Mouse (Mus musculus): Measurements from ENCODE around the gene Tenm2. TPM values are rescaled to one million over a fixed set of nuclear protein-coding genes. Genes with fewer than 3 reads are reported as not detected.

The Tenm2 gene
- polyA plus RNA-seq, 1 experiment from 2014 or later: 8.6 TPM

- H3K9me3 ChIP-seq: no peaks in the 10 kb centered on the region
- peaks cover 18% of the 10 kb centered on the region for H3K36me3 ChIP-seq
- H3K27me3 ChIP-seq (replicated peaks): 0 out of 2 replicates have a peak, but pooled peaks cover 4% of the 10 kb centered on the region
- ATAC-seq (ENCODE audit: low FRiP score, low read depth): no peak
- 75% methylated on average over 3 of the region's 3 CpGs for WGBS
- H3K9ac ChIP-seq: no peak overlapping the region
- H3K4me2 ChIP-seq (replicated peaks): no peak overlapping the region
- H3K4me1 ChIP-seq: no peaks in the 10 kb centered on the region
- H3K27ac ChIP-seq: no peak overlapping the region
- H3K4me3 ChIP-seq: no peak overlapping the region
Measured at GRCm38 (mm10) chr11:36020009-36020408, 1215.8 kb downstream of the Tenm2 start.

DNA sequence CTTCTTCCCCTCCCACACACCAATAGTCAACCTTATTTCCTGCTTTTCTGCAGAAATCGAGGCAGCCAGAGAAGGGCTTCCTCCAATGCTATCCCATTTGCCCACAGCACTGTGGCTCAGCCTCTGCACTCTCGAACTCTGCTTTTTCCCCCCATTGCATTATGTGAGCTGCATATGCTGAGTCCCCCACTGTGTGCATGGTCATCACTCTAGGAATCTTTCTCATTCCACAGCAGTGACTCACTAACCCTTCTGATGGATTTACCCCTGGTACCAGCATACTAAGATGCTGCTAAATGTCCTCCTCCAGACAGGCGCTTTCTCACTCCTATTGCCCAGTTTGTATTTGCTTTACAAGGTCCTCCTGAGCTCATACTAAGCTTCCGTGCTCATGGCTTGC, 1222.6 kb downstream of the Tenm2 start:
- Histone ChIP-seq H3K4me2 (replicated peaks) (no peak overlapping the region), H3K27ac (no peak overlapping the region), H3K4me3 (no peak overlapping the region), H3K27me3 (replicated peaks) (no peaks in the 10 kb centered on the region), H3K9me3 (no peaks in the 10 kb centered on the region), H3K36me3 (no peaks in the 10 kb centered on the region), H3K4me1 (0 out of 2 replicates have a peak, but pooled peaks cover 7% of the 10 kb centered on the region), H3K9ac (no peak overlapping the region)
- ATAC-seq (ENCODE audit: low FRiP score, low read depth): no peak
- WGBS: 79% methylated on average over 4 of the region's 4 CpGs

GRCm38 (mm10) chr11:36009281-36010208, 1226.2 kb downstream of the Tenm2 start:
- no peaks in the 10 kb centered on the region for H3K36me3 ChIP-seq
- peaks cover under 1% of the 10 kb centered on the region; the same call in 1 of the 2 replicates for H3K27me3 ChIP-seq (replicated peaks)
- no peak overlapping the region for H3K27ac ChIP-seq
- ATAC-seq (ENCODE audit: low FRiP score, low read depth): peak; percentile 92
- 25% methylated on average over 11 of the region's 11 CpGs for WGBS
- 0 out of 2 replicates have a peak, but pooled peaks cover 7% of the 10 kb centered on the region for H3K4me1 ChIP-seq
- H3K9ac ChIP-seq: no peak overlapping the region
- no peaks in the 10 kb centered on the region for H3K9me3 ChIP-seq
- H3K4me3 ChIP-seq: no peak overlapping the region
- no peak overlapping the region for H3K4me2 ChIP-seq (replicated peaks)

GRCm38 (mm10) chr11:36002900-36003299, 1232.9 kb downstream of the Tenm2 start:
- Histone ChIP-seq H3K27me3 (replicated peaks) (peaks cover 3% of the 10 kb centered on the region; the same call in 1 of the 2 replicates), H3K4me1 (peaks cover 20% of the 10 kb centered on the region), H3K4me2 (replicated peaks) (no peak overlapping the region), H3K27ac (no peak overlapping the region), H3K36me3 (no peaks in the 10 kb centered on the region), H3K9ac (no peak overlapping the region), H3K9me3 (no peaks in the 10 kb centered on the region), H3K4me3 (no peak overlapping the region)
- ATAC-seq (ENCODE audit: low FRiP score, low read depth): no peak
- WGBS: 50% methylated on average over 4 of the region's 4 CpGs

GRCm38 (mm10) chr11:36001282-36001970, 1234.3 kb downstream of the Tenm2 start:
- peaks cover 3% of the 10 kb centered on the region; the same call in 1 of the 2 replicates for H3K27me3 ChIP-seq (replicated peaks)
- H3K4me1 ChIP-seq: peaks cover 20% of the 10 kb centered on the region
- ATAC-seq (ENCODE audit: low FRiP score, low read depth): peak; percentile 84
- no peaks in the 10 kb centered on the region for H3K36me3 ChIP-seq
- H3K27ac ChIP-seq: no peak overlapping the region
- peak overlapping the region; percentile 47 for H3K4me2 ChIP-seq (replicated peaks)
- no peaks in the 10 kb centered on the region for H3K9me3 ChIP-seq
- H3K4me3 ChIP-seq: no peak overlapping the region
- 7% methylated on average over 28 of the region's 28 CpGs for WGBS
- H3K9ac ChIP-seq: 0 out of 2 replicates have a peak overlapping the region, but pooled peaks have one; percentile 17

DNA sequence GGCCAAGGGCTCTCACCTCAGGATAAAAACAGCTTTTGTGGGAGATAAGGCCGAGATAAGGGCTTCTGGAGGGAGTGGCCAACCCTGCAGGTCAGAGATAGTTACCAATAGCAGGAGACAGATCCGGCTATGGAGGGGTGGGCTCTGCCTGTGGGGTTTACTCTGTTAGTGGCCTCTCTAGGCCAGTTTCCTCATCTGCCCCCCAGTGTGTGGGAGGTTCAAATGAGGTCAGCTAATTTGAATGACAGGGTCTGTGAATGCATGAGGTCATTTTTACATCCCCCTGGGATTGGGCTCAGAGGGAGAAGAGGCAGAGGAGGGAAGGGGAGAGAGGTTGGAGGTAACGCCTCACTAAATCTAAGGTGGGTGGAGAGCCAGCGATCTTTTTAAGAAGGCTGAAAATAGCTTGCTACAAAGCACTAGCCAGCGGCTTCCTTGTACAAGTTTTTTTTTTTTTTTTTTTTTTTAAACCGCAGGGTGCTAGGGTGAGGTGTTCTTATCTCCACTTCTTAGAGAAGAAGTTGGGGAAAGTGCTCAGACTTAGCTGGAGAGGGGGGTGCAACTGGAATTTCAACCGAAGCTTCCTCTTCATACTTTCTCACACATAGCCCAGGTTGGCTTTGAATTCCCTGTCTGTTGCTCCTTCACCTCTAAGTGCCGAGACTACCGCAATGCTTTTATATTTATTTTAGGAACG, 1235.0 kb downstream of the Tenm2 start:
- peaks cover 20% of the 10 kb centered on the region for H3K4me1 ChIP-seq
- 3% methylated on average over 10 of the region's 10 CpGs for WGBS
- peak overlapping the region; percentile 47 for H3K4me2 ChIP-seq (replicated peaks)
- no peak overlapping the region for H3K9ac ChIP-seq
- ATAC-seq (ENCODE audit: low FRiP score, low read depth): peak; percentile 27
- H3K36me3 ChIP-seq: no peaks in the 10 kb centered on the region
- H3K27ac ChIP-seq: no peak overlapping the region
- H3K4me3 ChIP-seq: no peak overlapping the region
- peaks cover 3% of the 10 kb centered on the region; the same call in 1 of the 2 replicates for H3K27me3 ChIP-seq (replicated peaks)
- no peaks in the 10 kb centered on the region for H3K9me3 ChIP-seq

GRCm38 (mm10) chr11:36000038-36000437, 1235.7 kb downstream of the Tenm2 start:
- H3K27me3 ChIP-seq (replicated peaks): peaks cover 3% of the 10 kb centered on the region; the same call in 1 of the 2 replicates
- H3K9ac ChIP-seq: no peak overlapping the region
- peak; percentile 35 for ATAC-seq (ENCODE audit: low FRiP score, low read depth)
- H3K4me1 ChIP-seq: peaks cover 20% of the 10 kb centered on the region
- peak overlapping the region; percentile 25; the same call in 1 of the 2 replicates for H3K4me2 ChIP-seq (replicated peaks)
- no peak overlapping the region for H3K27ac ChIP-seq
- 8% methylated on average over 4 of the region's 4 CpGs for WGBS
- H3K9me3 ChIP-seq: 0 out of 2 replicates have a peak, but pooled peaks cover 4% of the 10 kb centered on the region
- H3K4me3 ChIP-seq: no peak overlapping the region
- H3K36me3 ChIP-seq: no peaks in the 10 kb centered on the region

DNA sequence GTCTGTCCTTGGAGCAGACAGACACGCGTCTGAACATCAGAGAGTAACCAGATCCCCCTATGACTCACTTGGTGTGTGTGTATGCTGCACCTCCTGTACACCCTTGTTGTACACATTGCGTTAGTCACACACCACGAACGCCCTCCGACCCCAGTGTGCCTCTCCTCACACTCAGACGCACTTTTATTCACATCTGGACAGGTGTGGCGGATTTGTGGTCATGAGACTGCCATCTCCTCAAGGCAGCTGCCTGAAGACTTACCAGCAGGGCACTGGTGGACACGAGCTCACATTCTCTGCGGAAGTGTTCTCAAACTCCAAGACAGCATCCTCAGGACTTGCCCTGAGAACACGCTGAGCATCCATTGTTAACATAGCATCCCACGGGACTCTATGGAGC, 1237.7 kb downstream of the Tenm2 start:
- no peak for ATAC-seq (ENCODE audit: low FRiP score, low read depth)
- 0 out of 2 replicates have a peak, but pooled peaks cover 3% of the 10 kb centered on the region for H3K27me3 ChIP-seq (replicated peaks)

DNA sequence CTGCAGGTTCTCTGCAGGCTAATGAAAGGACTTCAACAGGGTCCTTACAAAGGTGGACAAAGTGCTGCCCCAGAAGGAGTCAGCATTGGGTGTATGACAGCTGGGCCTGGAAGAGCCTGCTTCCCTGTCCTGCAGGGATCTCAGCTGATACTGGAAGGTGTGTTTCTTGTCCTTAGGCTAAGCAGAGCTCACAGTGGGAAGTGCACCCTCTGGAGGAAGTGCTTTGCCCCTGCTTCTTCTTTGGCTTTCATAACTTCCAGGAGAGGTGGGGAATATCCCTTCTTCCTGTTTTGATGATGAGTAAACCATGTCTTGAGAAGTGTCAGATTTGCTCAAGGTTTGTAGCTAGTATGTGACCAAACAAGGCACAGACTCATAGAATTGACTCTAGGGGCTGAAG, 1240.5 kb downstream of the Tenm2 start:
- Histone ChIP-seq H3K4me1 (peaks cover 6% of the 10 kb centered on the region), H3K4me3 (no peak overlapping the region), H3K4me2 (replicated peaks) (no peak overlapping the region), H3K27ac (no peak overlapping the region), H3K36me3 (no peaks in the 10 kb centered on the region), H3K27me3 (replicated peaks) (0 out of 2 replicates have a peak, but pooled peaks cover 3% of the 10 kb centered on the region), H3K9me3 (0 out of 2 replicates have a peak, but pooled peaks cover 4% of the 10 kb centered on the region), H3K9ac (no peak overlapping the region)
- no peak for ATAC-seq (ENCODE audit: low FRiP score, low read depth)

More for the DNA sequence above, 1237.7 kb downstream of the Tenm2 start:
- WGBS: 84% methylated on average over 12 of the region's 12 CpGs
- Histone ChIP-seq H3K4me2 (replicated peaks) (no peak overlapping the region), H3K4me1 (peaks cover 20% of the 10 kb centered on the region), H3K36me3 (no peaks in the 10 kb centered on the region), H3K27ac (no peak overlapping the region), H3K9ac (no peak overlapping the region), H3K9me3 (0 out of 2 replicates have a peak, but pooled peaks cover 4% of the 10 kb centered on the region), H3K4me3 (no peak overlapping the region)

DNA sequence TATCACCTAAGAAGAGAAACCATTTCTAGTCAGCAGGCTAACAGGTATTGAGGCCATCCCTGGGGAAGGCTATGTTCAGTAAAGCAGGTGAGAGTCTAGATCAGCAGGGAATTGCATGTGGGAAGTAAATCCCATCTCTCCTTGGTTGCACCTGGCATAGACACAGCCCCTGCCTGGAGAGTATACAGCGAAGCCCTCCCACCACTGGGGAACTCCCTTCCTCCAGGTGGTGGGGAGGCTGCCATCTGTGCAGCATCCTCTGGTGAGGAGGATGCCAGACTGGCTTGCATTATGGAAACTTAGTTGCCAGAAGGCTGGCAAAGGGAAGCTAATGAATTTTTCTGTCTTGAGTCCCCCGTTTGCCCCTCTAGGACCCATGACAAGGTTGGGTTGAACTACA, 1243.9 kb downstream of the Tenm2 start:
- ATAC-seq (ENCODE audit: low FRiP score, low read depth): no peak
- WGBS: 83% methylated on average over 2 of the region's 2 CpGs

DNA sequence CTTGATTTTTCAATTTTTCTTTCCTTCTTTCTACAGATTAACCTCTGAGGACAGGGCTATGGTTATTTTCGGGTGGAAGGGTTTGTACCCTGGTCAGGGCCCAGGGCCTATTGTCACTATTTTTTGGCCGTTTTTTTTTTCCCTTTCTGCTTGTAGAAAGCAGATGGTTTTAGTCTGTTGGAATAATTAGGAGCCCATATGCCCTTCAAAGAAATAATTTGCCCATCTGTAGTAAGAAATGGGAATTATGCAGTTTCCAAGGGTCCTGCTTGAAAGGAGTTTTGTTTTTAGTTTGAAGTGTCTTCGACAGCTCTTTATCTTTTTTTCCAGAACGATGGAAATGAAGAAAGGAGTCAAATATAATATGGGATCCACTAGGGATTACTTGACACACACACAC, 1245.8 kb downstream of the Tenm2 start:
- Histone ChIP-seq H3K27ac (no peak overlapping the region), H3K9ac (no peak overlapping the region), H3K4me1 (peaks cover 9% of the 10 kb centered on the region), H3K4me3 (no peak overlapping the region), H3K4me2 (replicated peaks) (no peak overlapping the region), H3K27me3 (replicated peaks) (0 out of 2 replicates have a peak, but pooled peaks cover 3% of the 10 kb centered on the region), H3K9me3 (no peaks in the 10 kb centered on the region), H3K36me3 (no peaks in the 10 kb centered on the region)
- WGBS: 56% methylated on average over 4 of the region's 4 CpGs
- no peak for ATAC-seq (ENCODE audit: low FRiP score, low read depth)

More for the DNA sequence above, 1243.9 kb downstream of the Tenm2 start:
- Histone ChIP-seq H3K4me3 (no peak overlapping the region), H3K4me1 (no peaks in the 10 kb centered on the region), H3K4me2 (replicated peaks) (no peak overlapping the region), H3K9ac (no peak overlapping the region), H3K27ac (no peak overlapping the region), H3K36me3 (no peaks in the 10 kb centered on the region), H3K9me3 (0 out of 2 replicates have a peak, but pooled peaks cover 4% of the 10 kb centered on the region), H3K27me3 (replicated peaks) (0 out of 2 replicates have a peak, but pooled peaks cover 3% of the 10 kb centered on the region)
